Mouse (Mus musculus) G1E-ER4 (cell line): ENCODE measurements around the gene Cep250. TPM values are rescaled to one million over a fixed set of nuclear protein-coding genes. Genes with fewer than 3 reads are reported as not detected.

Source experiments
- GATA1 ChIP-seq: IDR thresholded peaks from one replicate; pipeline ENCODE4 v1.8.0; 2012; ENCODE audit warnings: low read length, inconsistent platforms
- polyA plus RNA-seq: library from polyadenylated mRNA; stranded (reverse); fragments of >175 nt; gene quantifications from 2 replicates; pipeline ENCODE4 v1.2.3, GENCODE M21; 2012

Cep250 gene
- polyA plus RNA-seq, 1 experiment = 23.5 TPM

DNA sequence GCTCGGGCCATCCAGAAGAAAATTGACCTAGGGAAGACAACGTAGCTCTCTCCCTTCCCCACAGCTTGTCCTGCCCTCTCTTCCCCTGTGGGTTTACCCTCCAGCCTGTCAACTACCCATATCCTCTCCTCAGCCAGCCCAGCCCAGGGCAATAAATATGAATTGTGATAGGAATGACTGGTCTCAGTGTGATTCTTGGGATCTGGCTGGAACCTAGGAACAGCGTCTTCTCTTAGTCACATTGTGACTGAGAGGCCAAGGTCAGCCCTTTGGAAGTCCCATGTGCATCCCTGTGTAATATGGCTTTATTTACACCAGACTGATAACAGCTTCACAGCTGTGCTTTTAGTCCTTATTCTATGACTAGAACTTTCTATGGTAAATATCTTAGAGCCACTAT is 61.8 kb downstream of the Cep250 start:
- no peak for TF ChIP-seq GATA1

DNA sequence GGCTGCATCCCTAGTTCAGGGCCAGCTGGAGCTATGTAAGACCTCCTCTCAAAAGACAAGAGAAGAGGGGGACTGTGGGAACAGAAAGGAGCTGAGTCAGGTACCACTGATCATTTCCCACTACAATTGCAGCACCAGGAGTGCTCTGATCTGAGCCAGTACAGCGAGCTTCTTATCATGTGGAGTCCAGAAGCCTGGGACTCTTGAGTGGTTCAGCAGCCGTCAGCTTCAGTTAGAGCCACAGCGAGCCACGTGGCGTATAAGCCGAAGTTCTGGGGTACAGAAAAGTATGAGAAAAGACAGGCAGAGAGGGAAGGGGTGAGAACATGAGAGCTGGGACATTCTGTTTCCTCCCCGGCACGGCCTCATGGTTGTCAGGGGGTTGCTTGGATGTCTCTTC is 65.0 kb downstream of the Cep250 start:
- no peak for TF ChIP-seq GATA1

- TF ChIP-seq GATA1 = no peak
These were observed 65.5 kb downstream of the Cep250 start for GRCm38 (mm10) chr2:156021765-156022164.

GRCm38 (mm10) chr2:156025482-156025881 is 69.2 kb downstream of the Cep250 start:
- no peak for TF ChIP-seq GATA1

DNA sequence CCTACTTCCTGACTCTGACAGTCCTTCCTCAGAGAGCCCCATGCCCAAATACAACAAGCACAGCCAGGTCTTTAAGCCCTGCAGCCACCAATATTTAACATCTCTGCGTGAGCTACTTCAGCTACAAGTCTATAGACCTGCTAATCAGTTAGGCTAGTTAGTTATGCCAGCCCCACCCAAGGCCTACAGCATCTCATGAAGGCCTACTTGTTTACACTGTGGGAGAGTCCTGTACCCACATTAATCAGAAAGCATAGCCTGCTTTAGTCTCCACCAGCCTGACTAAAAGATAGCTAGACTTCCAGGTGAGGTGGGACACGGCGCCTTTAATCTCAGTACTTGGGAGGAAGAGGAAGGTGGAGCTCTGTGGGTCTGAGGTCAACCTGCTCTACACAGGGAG is 83.1 kb downstream of the Cep250 start:
- no peak for TF ChIP-seq GATA1

DNA sequence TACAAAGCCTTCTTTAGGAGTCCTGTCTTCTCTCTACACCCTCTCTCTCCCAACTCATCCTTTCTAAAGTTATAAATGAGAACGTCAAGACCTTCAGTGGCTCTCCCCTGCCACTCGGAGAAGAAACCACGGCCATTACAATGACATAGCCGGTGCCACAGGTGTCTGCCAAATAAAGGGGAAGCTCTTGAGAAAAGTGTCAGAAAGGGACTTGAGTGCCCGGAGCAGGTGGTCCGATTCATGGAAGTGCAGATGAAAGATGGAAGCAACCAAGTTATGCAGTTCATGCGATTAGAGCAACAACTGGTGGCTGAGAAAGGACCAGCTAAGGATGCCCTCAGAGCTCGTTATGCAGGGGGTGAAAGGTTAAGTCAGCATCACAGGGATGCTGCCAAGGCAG is 86.6 kb downstream of the Cep250 start:
- no peak for TF ChIP-seq GATA1

DNA sequence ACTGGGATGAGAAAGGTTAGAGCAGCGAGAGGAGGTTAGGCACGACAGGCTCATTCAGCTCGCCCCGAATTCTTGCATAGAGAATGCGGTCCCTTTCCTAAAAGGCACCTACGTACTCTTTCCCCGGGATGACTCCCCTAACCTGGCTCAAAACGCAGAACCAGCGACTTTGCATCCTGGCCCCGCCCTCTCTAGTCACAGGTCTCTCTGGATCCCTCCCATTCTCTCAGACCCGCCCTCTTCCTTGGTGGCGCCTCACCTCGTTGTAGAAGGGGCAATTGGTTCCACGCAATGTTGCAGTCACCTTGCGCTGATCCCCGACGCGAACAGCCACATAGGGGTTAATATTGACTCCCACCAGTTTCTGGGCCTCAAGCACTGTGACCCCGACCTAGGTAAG is 91.7 kb downstream of the Cep250 start:
- TF ChIP-seq GATA1 = no peak

Other genes with a start within 250 kb of the Cep250 start
- 36.5 and 44.1 TPM in 2 replicates for gene Edem2, start 227.0 kb upstream of the Cep250 start, polyA plus RNA-seq
- gene Gm17581, start 220.6 kb upstream of the Cep250 start, polyA plus RNA-seq = not detected in 2 replicates
- gene Procr, start 205.3 kb upstream of the Cep250 start, polyA plus RNA-seq = 0.06 and 0.15 TPM in 2 replicates
- gene Mmp24, start 181.1 kb upstream of the Cep250 start, polyA plus RNA-seq = not detected in 2 replicates
- 37.2 and 52.9 TPM in 2 replicates for gene BC029722, start 137.0 kb upstream of the Cep250 start, polyA plus RNA-seq
- gene Eif6, start 129.5 kb upstream of the Cep250 start, polyA plus RNA-seq = 372 and 373 TPM in 2 replicates
- gene Fam83c, start 121.6 kb upstream of the Cep250 start, polyA plus RNA-seq = not detected in 2 replicates
- 4.2 and 4.5 TPM in 2 replicates for gene Uqcc1, start 26.1 kb upstream of the Cep250 start, polyA plus RNA-seq
- not detected in 2 replicates for gene Gm15557, start 15.7 kb upstream of the Cep250 start, polyA plus RNA-seq
- not detected in 2 replicates for gene Gdf5, start 11.1 kb upstream of the Cep250 start, polyA plus RNA-seq
- 0.06 and 0.23 TPM in 2 replicates for gene 6430550D23Rik, start 51.5 kb downstream of the Cep250 start, polyA plus RNA-seq
- gene Ergic3, start 51.6 kb downstream of the Cep250 start, polyA plus RNA-seq = 66.7 and 75.7 TPM in 2 replicates
- not detected in 2 replicates for gene Fer1l4, start 96.5 kb downstream of the Cep250 start, polyA plus RNA-seq
- gene Spag4, start 108.7 kb downstream of the Cep250 start, polyA plus RNA-seq = 1.7 and 2.2 TPM in 2 replicates
- gene Cpne1, start 155.5 kb downstream of the Cep250 start, polyA plus RNA-seq = 42.7 and 49.2 TPM in 2 replicates
- 5.5 and 6.3 TPM in 2 replicates for gene Rbm12, start 155.5 kb downstream of the Cep250 start, polyA plus RNA-seq
- 15.6 and 21.8 TPM in 2 replicates for gene Gm28036, start 170.6 kb downstream of the Cep250 start, polyA plus RNA-seq
- gene Romo1, start 187.6 kb downstream of the Cep250 start, polyA plus RNA-seq = 420 and 525 TPM in 2 replicates
- 47.3 and 68.7 TPM in 2 replicates for gene Nfs1, start 187.7 kb downstream of the Cep250 start, polyA plus RNA-seq
- gene Rbm39, start 223.8 kb downstream of the Cep250 start, polyA plus RNA-seq = 409 and 506 TPM in 2 replicates
- 42.1 and 44.6 TPM in 2 replicates for gene Phf20, start 240.0 kb downstream of the Cep250 start, polyA plus RNA-seq